Mouse (Mus musculus) intestine, postnatal 0 days (tissue): ENCODE results near the gene Shld2. TPM values are rescaled to one million over a fixed set of nuclear protein-coding genes. Genes with fewer than 3 reads are reported as not detected.

Source experiments
- ATAC-seq: fragments of 200-750 bp; cut with Nextera tagmentation; 2 replicates; pipeline ENCODE4 v1.8.0; 2017; ENCODE audit warnings: mild to moderate bottlenecking, moderate TSS enrichment, moderate library complexity
- H3K27ac ChIP-seq: fragments of 300-500 bp; sonication (generic); 2 replicates; pipeline ENCODE4 v1.5.1; 2014; ENCODE audit warnings: mild to moderate bottlenecking, low read depth, low read length, moderate library complexity
- H3K27me3 ChIP-seq: fragments of 300-500 bp; sonication (generic); replicated peaks from 2 replicates; pipeline ENCODE4 v1.6.1; 2014; ENCODE audit warnings: low read length, mixed read lengths; ENCODE audit not compliant: control insufficient read depth, insufficient read depth
- H3K36me3 ChIP-seq: fragments of 300-500 bp; sonication (generic); 2 replicates; pipeline ENCODE4 v1.6.1; 2014; ENCODE audit warnings: mild to moderate bottlenecking, moderate library complexity; ENCODE audit not compliant: control insufficient read depth, insufficient read depth
- H3K4me1 ChIP-seq: fragments of 300-500 bp; sonication (generic); replicated peaks from 2 replicates; pipeline ENCODE4 v1.6.1; 2014; ENCODE audit warnings: antibody characterized with exemption, low read length, mixed read lengths; ENCODE audit not compliant: control insufficient read depth, insufficient read depth
- H3K4me2 ChIP-seq: fragments of 300-500 bp; sonication (generic); replicated peaks from 2 replicates; pipeline ENCODE4 v1.6.1; 2014; ENCODE audit warnings: low read depth, mild to moderate bottlenecking, moderate library complexity
- H3K4me3 ChIP-seq: fragments of 300-500 bp; sonication (generic); 2 replicates; pipeline ENCODE4 v1.5.1; 2014; ENCODE audit warnings: low read depth, low read length
- H3K9ac ChIP-seq: fragments of 300-500 bp; sonication (generic); 2 replicates; pipeline ENCODE4 v1.6.1; 2014; ENCODE audit warnings: mild to moderate bottlenecking, low read depth, low read length
- H3K9me3 ChIP-seq: fragments of 300-500 bp; sonication (generic); 2 replicates; pipeline ENCODE4 v1.6.1; 2016; ENCODE audit warnings: mixed run types; ENCODE audit not compliant: control insufficient read depth
- CTCF ChIP-seq: sonication (generic); IDR thresholded peaks from 2 replicates; pipeline ENCODE4 v1.5.1; 2016; ENCODE audit warnings: low read depth, mild to moderate bottlenecking, control low read depth, antibody characterized with exemption, moderate library complexity
- WGBS: fragments of 180-500 bp; shearing (Covaris S2); extraction: QIAGEN DNeasy Blood & Tissue Kit; methylation state at CpG from one replicate; pipeline ENCODE4 v1.1.7; 2014; 5-methylcytosine and 5-hydroxymethylcytosine counted together
- polyA plus RNA-seq: library from polyadenylated mRNA; unstranded; fragments of >200 nt; fragmentation: Nextera tagmentation; extraction: Ambion mirVana; gene quantifications from 2 replicates; pipeline ENCODE4 v1.2.1, GENCODE M21; 2015

Gene Shld2
- polyA plus RNA-seq, 1 experiment from 2014 or later = 3.1 TPM

GRCm38 (mm10) chr14:34344361-34344760 lies 34.1 kb upstream of the Shld2 start:
- Histone ChIP-seq H3K27me3 (no peaks in the 10 kb centered on the region), H3K4me3 (no peak overlapping the region), H3K4me2 (no peak overlapping the region), H3K9me3 (no peaks in the 10 kb centered on the region), H3K9ac (no peak overlapping the region), H3K4me1 (no peaks in the 10 kb centered on the region), H3K36me3 (peaks cover 41% of the 10 kb centered on the region), H3K27ac (no peak overlapping the region)
- WGBS = 87% methylated on average over 5 of the region's 5 CpGs
- TF ChIP-seq CTCF = no peak
- no peak for ATAC-seq

GRCm38 (mm10) chr14:34343078-34343477 lies 32.8 kb upstream of the Shld2 start:
- Histone ChIP-seq H3K4me2 (no peak overlapping the region), H3K4me3 (no peak overlapping the region), H3K4me1 (no peaks in the 10 kb centered on the region), H3K27me3 (no peaks in the 10 kb centered on the region), H3K9ac (no peak overlapping the region), H3K27ac (no peak overlapping the region), H3K36me3 (peaks cover 52% of the 10 kb centered on the region), H3K9me3 (no peaks in the 10 kb centered on the region)
- TF ChIP-seq CTCF = no peak
- no peak for ATAC-seq
- 75% methylated on average over 4 of the region's 4 CpGs for WGBS

- WGBS = 86% methylated on average over 4 of the region's 4 CpGs
- Histone ChIP-seq H3K9me3 (no peaks in the 10 kb centered on the region), H3K4me3 (no peak overlapping the region), H3K4me1 (no peaks in the 10 kb centered on the region), H3K4me2 (no peak overlapping the region), H3K27ac (no peak overlapping the region), H3K36me3 (peaks cover 63% of the 10 kb centered on the region), H3K27me3 (no peaks in the 10 kb centered on the region), H3K9ac (no peak overlapping the region)
- TF ChIP-seq CTCF = no peak
- no peak for ATAC-seq
Measured at GRCm38 (mm10) chr14:34341993-34342392, 31.7 kb upstream of the Shld2 start.

- peaks cover 80% of the 10 kb centered on the region for H3K36me3 ChIP-seq
- no peak overlapping the region for H3K27ac ChIP-seq
- H3K4me2 ChIP-seq = no peak overlapping the region
- no peaks in the 10 kb centered on the region for H3K4me1 ChIP-seq
- no peak for ATAC-seq
- H3K9ac ChIP-seq = no peak overlapping the region
- no peaks in the 10 kb centered on the region for H3K27me3 ChIP-seq
- no peaks in the 10 kb centered on the region for H3K9me3 ChIP-seq
- no peak for TF ChIP-seq CTCF
- H3K4me3 ChIP-seq = no peak overlapping the region
- WGBS = 90% methylated on average over 1 of the region's 1 CpGs
Measured at GRCm38 (mm10) chr14:34339446-34339845, 29.2 kb upstream of the Shld2 start.

- H3K4me2 ChIP-seq = no peak overlapping the region
- H3K9me3 ChIP-seq = no peaks in the 10 kb centered on the region
- no peaks in the 10 kb centered on the region for H3K4me1 ChIP-seq
- H3K27me3 ChIP-seq = no peaks in the 10 kb centered on the region
- no peak for TF ChIP-seq CTCF
- H3K9ac ChIP-seq = no peak overlapping the region
- ATAC-seq = no peak
- no peak overlapping the region for H3K27ac ChIP-seq
- WGBS = 92% methylated on average over 5 of the region's 5 CpGs
- peaks cover 65% of the 10 kb centered on the region for H3K36me3 ChIP-seq
- no peak overlapping the region for H3K4me3 ChIP-seq
Measured at GRCm38 (mm10) chr14:34332476-34332875, 22.2 kb upstream of the Shld2 start.

- Histone ChIP-seq H3K27ac (no peak overlapping the region), H3K27me3 (no peaks in the 10 kb centered on the region), H3K36me3 (peaks cover 63% of the 10 kb centered on the region), H3K4me3 (no peak overlapping the region), H3K9ac (no peak overlapping the region), H3K4me1 (no peaks in the 10 kb centered on the region), H3K4me2 (no peak overlapping the region), H3K9me3 (no peaks in the 10 kb centered on the region)
- ATAC-seq = no peak
- no peak for TF ChIP-seq CTCF
- 89% methylated on average over 3 of the region's 3 CpGs for WGBS
Measured at GRCm38 (mm10) chr14:34331886-34332285, 21.6 kb upstream of the Shld2 start.

- H3K9me3 ChIP-seq = no peaks in the 10 kb centered on the region
- no peak overlapping the region for H3K27ac ChIP-seq
- H3K4me3 ChIP-seq = no peak overlapping the region
- no peak for TF ChIP-seq CTCF
- no peaks in the 10 kb centered on the region for H3K4me1 ChIP-seq
- no peak overlapping the region for H3K4me2 ChIP-seq
- peaks cover 61% of the 10 kb centered on the region for H3K36me3 ChIP-seq
- H3K9ac ChIP-seq = no peak overlapping the region
- 96% methylated on average over 9 of the region's 9 CpGs for WGBS
- H3K27me3 ChIP-seq = no peaks in the 10 kb centered on the region
- ATAC-seq = no peak
Measured at GRCm38 (mm10) chr14:34330657-34331158, 20.4 kb upstream of the Shld2 start.
